Mouse (Mus musculus) lung, embryonic 15.5 days (tissue): ENCODE data around the gene Cops7a. TPM values are rescaled to one million over a fixed set of nuclear protein-coding genes. Genes with fewer than 3 reads are reported as not detected.

Experiments
- ATAC-seq: fragments of 200-750 bp; cut with Nextera tagmentation; 2 replicates; pipeline ENCODE4 v1.8.0; 2017; ENCODE audit warnings: moderate number of reproducible peaks, borderline replicate concordance; ENCODE audit not compliant: low FRiP score, low TSS enrichment; ENCODE audit errors: extremely low read depth
- H3K27ac ChIP-seq: fragments of 300-500 bp; sonication (generic); 2 replicates; pipeline ENCODE4 v1.5.1; 2015; ENCODE audit warnings: moderate library complexity, mild to moderate bottlenecking, inconsistent platforms
- H3K27me3 ChIP-seq: fragments of 300-500 bp; sonication (generic); 2 replicates; pipeline ENCODE4 v1.6.1; 2015; ENCODE audit warnings: inconsistent platforms
- H3K36me3 ChIP-seq: fragments of 300-500 bp; sonication (generic); 2 replicates; pipeline ENCODE4 v1.6.1; 2015; ENCODE audit warnings: inconsistent platforms
- H3K4me1 ChIP-seq: fragments of 300-500 bp; sonication (generic); 2 replicates; pipeline ENCODE4 v1.6.1; 2015; ENCODE audit warnings: inconsistent platforms
- H3K4me2 ChIP-seq: fragments of 300-500 bp; sonication (generic); 2 replicates; pipeline ENCODE4 v1.6.1; 2015; ENCODE audit warnings: inconsistent platforms, mild to moderate bottlenecking, moderate library complexity
- H3K4me3 ChIP-seq: fragments of 300-500 bp; sonication (generic); 2 replicates; pipeline ENCODE4 v1.5.1; 2015; ENCODE audit warnings: mild to moderate bottlenecking, inconsistent platforms
- H3K9ac ChIP-seq: fragments of 300-500 bp; sonication (generic); 2 replicates; pipeline ENCODE4 v1.6.1; 2015; ENCODE audit warnings: inconsistent platforms
- H3K9me3 ChIP-seq: fragments of 300-500 bp; sonication (generic); 2 replicates; pipeline ENCODE4 v1.6.1; 2016; ENCODE audit warnings: inconsistent platforms
- WGBS: fragments of 180-500 bp; shearing (Covaris S2); methylation state at CpG from one replicate; pipeline ENCODE4 v1.1.7; 2015; 5-methylcytosine and 5-hydroxymethylcytosine counted together
- polyA plus RNA-seq: library from polyadenylated mRNA; unstranded; fragments of >200 nt; fragmentation: Nextera tagmentation; extraction: Ambion mirVana; gene quantifications from 2 replicates; pipeline ENCODE4 v1.2.1, GENCODE M21; 2015

The Cops7a gene
- polyA plus RNA-seq, 1 experiment from 2014 or later = 151 TPM

- H3K27me3 ChIP-seq = no peaks in the 10 kb centered on the region
- H3K4me3 ChIP-seq = peak overlapping the region; percentile 95
- peak overlapping the region; percentile 100 for H3K27ac ChIP-seq
- under 1% methylated on average over 50 of the region's 67 CpGs for WGBS
- peak overlapping the region; percentile 100 for H3K9ac ChIP-seq
- no peaks in the 10 kb centered on the region for H3K9me3 ChIP-seq
- H3K4me2 ChIP-seq = peak overlapping the region; percentile 86
- peaks cover 24% of the 10 kb centered on the region for H3K36me3 ChIP-seq
- peak; percentile 67 for ATAC-seq
- peaks cover 66% of the 10 kb centered on the region for H3K4me1 ChIP-seq
These were observed 48.4 kb downstream of the Cops7a start for GRCm38 (mm10) chr6:124916695-124917517.

- WGBS = 4% methylated on average over 12 of the region's 12 CpGs
- Histone ChIP-seq H3K9me3 (no peaks in the 10 kb centered on the region), H3K4me3 (peak overlapping the region; percentile 95), H3K27me3 (no peaks in the 10 kb centered on the region), H3K4me1 (peaks cover 64% of the 10 kb centered on the region), H3K27ac (peak overlapping the region; percentile 100), H3K9ac (peak overlapping the region; percentile 100), H3K4me2 (peak overlapping the region; percentile 86), H3K36me3 (peaks cover 24% of the 10 kb centered on the region)
- ATAC-seq = no peak
These were observed 49.2 kb downstream of the Cops7a start for GRCm38 (mm10) chr6:124915942-124916694.

- WGBS = 21% methylated on average over 22 of the region's 22 CpGs
These were observed 50.0 kb downstream of the Cops7a start for GRCm38 (mm10) chr6:124915160-124915941.

GRCm38 (mm10) chr6:124914511-124914910, 50.8 kb downstream of the Cops7a start:
- Histone ChIP-seq H3K4me2 (peak overlapping the region; percentile 86; the same call in 1 of the 2 replicates), H3K27me3 (peaks cover 13% of the 10 kb centered on the region; the same call in 1 of the 2 replicates), H3K9me3 (no peaks in the 10 kb centered on the region), H3K4me1 (peaks cover 65% of the 10 kb centered on the region), H3K27ac (no peak overlapping the region), H3K36me3 (peaks cover 24% of the 10 kb centered on the region), H3K4me3 (peak overlapping the region; percentile 95; the same call in 1 of the 2 replicates), H3K9ac (no peak overlapping the region)
- ATAC-seq = no peak
- WGBS = 81% methylated on average over 7 of the region's 7 CpGs

More at GRCm38 (mm10) chr6:124915160-124915941, 50.0 kb downstream of the Cops7a start:
- Histone ChIP-seq H3K36me3 (peaks cover 24% of the 10 kb centered on the region), H3K4me3 (peak overlapping the region; percentile 95), H3K9ac (peak overlapping the region; percentile 100), H3K27me3 (peaks cover 5% of the 10 kb centered on the region; the same call in 1 of the 2 replicates), H3K27ac (peak overlapping the region; percentile 100; the same call in 1 of the 2 replicates), H3K4me2 (peak overlapping the region; percentile 86), H3K9me3 (no peaks in the 10 kb centered on the region), H3K4me1 (peaks cover 63% of the 10 kb centered on the region)
- ATAC-seq = no peak

- peaks cover 59% of the 10 kb centered on the region for H3K4me1 ChIP-seq
- no peak overlapping the region for H3K9ac ChIP-seq
- H3K27ac ChIP-seq = peak overlapping the region; percentile 34; the same call in 1 of the 2 replicates
- no peaks in the 10 kb centered on the region for H3K9me3 ChIP-seq
- peaks cover 19% of the 10 kb centered on the region; the same call in 1 of the 2 replicates for H3K27me3 ChIP-seq
- peaks cover 24% of the 10 kb centered on the region for H3K36me3 ChIP-seq
- no peak for ATAC-seq
- H3K4me2 ChIP-seq = no peak overlapping the region
- WGBS = 65% methylated on average over 14 of the region's 14 CpGs
- H3K4me3 ChIP-seq = no peak overlapping the region
These were observed 51.5 kb downstream of the Cops7a start for GRCm38 (mm10) chr6:124913721-124914285.

GRCm38 (mm10) chr6:124913214-124913613, 52.1 kb downstream of the Cops7a start:
- Histone ChIP-seq H3K4me2 (no peak overlapping the region), H3K9ac (no peak overlapping the region), H3K27me3 (peaks cover 19% of the 10 kb centered on the region; the same call in 1 of the 2 replicates), H3K9me3 (no peaks in the 10 kb centered on the region), H3K36me3 (peaks cover 24% of the 10 kb centered on the region), H3K4me1 (peaks cover 53% of the 10 kb centered on the region), H3K27ac (no peak overlapping the region), H3K4me3 (no peak overlapping the region)
- ATAC-seq = no peak
- WGBS = 59% methylated on average over 6 of the region's 6 CpGs

GRCm38 (mm10) chr6:124911533-124912218, 53.7 kb downstream of the Cops7a start, which contains the start of gene Lag3:
TSS of gene Lag3 (minus strand) at chr6:124911705.
- Histone ChIP-seq H3K4me1 (peaks cover 52% of the 10 kb centered on the region), H3K27me3 (peaks cover 19% of the 10 kb centered on the region; the same call in 1 of the 2 replicates), H3K9me3 (no peaks in the 10 kb centered on the region), H3K4me3 (no peak within 1 kb of the TSS), H3K4me2 (peak within 1 kb of the TSS; percentile 37; the same call in 1 of the 2 replicates), H3K36me3 (peaks cover 24% of the 10 kb centered on the region), H3K27ac (peak within 1 kb of the TSS; percentile 26), H3K9ac (no peak within 1 kb of the TSS)
- 12% methylated on average over 12 of the region's 13 CpGs for WGBS
- peak; percentile 10; the same call in 1 of the 2 replicates for ATAC-seq

GRCm38 (mm10) chr6:124910032-124910431, 55.3 kb downstream of the Cops7a start:
- no peak overlapping the region for H3K9ac ChIP-seq
- peaks cover 24% of the 10 kb centered on the region for H3K36me3 ChIP-seq
- H3K27ac ChIP-seq = no peak overlapping the region
- H3K4me3 ChIP-seq = no peak overlapping the region
- peaks cover 41% of the 10 kb centered on the region for H3K4me1 ChIP-seq
- 6% methylated on average over 32 of the region's 32 CpGs for WGBS
- peaks cover 19% of the 10 kb centered on the region; the same call in 1 of the 2 replicates for H3K27me3 ChIP-seq
- H3K9me3 ChIP-seq = no peaks in the 10 kb centered on the region
- H3K4me2 ChIP-seq = peak overlapping the region; percentile 43
- ATAC-seq = no peak
